Mouse (Mus musculus): Measurements from ENCODE around the gene Hdac7.

Gene Hdac7

DNA sequence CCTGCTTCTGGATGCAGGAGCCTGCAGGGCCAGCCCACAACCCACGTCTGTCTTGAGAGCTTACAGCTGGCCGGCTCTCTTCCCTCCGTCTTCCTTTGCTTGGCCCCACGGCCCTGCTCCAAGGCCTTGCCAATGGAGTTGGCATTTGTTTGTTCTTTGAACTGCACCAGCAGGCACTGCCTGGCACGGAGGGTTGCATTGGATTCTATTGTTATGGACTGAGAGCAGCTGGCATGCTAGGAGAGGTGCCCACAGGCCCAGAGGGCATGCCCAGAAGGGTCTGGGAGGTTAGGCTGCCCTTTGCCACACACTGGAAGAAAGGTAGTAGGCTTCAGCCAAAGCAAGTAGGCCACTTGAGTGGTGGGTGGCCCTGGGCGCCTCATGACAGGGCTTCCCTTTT lies 55.5 kb downstream of the Hdac7 start:
- DNase-seq (ENCODE audit: low spot score) = no peak

- DNase-seq (ENCODE audit: low spot score) = no peak
These were observed 56.3 kb downstream of the Hdac7 start for GRCm38 (mm10) chr15:97787799-97788667.

DNA sequence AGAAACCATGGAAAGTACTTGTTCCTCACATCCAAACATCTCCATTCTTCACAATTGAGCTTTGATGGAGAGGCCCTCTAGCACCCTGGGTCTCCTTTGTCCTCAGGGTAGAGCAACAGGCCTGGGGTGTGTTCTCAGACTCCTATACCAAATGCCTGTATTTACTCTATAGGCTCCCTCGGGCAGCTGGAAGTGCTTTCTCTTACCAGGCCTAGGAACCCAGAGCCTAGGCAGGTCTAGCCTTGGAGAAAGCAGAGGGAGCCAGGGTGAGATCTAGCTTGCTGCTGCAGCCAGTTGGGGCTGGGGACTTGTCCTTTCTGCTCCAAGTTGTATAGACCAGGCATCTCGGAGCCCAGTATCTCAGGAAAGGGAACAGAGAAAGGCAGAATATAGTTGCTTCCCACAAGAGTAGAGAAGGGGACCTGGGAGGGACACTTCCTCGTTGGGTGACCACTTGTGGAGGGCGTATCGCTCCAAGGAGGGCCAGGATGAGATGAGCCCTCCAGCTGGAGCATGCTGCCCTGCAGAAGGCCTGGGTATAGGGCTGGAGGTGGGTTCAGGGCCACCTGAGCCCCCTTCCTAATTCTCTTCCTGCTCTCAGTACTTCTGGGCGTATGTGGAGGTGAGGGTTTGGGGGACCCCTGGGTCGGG lies 57.0 kb downstream of the Hdac7 start:
- DNase-seq (ENCODE audit: low spot score) = no peak

DNA sequence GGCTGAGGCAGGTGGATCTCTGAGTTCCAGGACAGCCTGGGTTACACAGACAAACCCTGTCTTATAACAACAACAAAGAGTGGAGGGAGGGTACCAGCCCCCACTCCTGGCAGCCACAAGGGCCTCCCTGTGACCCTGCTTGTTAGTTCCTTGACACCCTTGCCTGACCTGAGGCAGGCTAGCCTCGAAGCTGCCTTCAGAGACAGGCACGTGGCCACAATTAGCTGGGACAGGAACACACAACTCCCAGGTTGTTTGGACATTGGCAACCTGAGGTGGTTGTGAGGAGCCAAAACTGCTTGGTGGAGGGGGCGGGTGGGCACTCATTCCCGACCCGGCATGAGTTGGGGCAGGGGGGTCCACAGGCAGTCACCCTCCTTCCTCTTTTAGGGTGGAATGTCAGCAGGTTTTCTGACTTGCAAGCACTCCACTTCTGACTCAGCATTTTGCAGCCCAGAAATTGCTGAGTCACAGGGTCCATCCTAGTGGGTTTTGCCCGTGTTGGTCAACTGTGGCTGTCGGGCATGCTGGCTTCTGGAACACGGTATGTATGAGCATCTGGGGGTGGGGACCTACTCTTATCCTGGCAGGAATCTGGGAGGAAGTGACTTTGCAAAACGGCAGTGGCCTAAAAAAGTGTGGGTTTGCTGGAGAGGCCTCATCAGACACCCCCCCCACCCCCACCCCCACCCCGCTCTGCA lies 57.7 kb downstream of the Hdac7 start:
- no peak for DNase-seq (ENCODE audit: low spot score)

- DNase-seq (ENCODE audit: low spot score) = no peak
These were observed 58.4 kb downstream of the Hdac7 start for GRCm38 (mm10) chr15:97785731-97786411.

GRCm38 (mm10) chr15:97784561-97785161 lies 59.6 kb downstream of the Hdac7 start:
- DNase-seq (ENCODE audit: low spot score) = no peak

- DNase-seq (ENCODE audit: low spot score) = peak; percentile 90
These were observed 60.2 kb downstream of the Hdac7 start for GRCm38 (mm10) chr15:97784092-97784559.

GRCm38 (mm10) chr15:97782749-97783105 lies 61.6 kb downstream of the Hdac7 start:
- DNase-seq (ENCODE audit: low spot score) = peak; percentile 81

DNA sequence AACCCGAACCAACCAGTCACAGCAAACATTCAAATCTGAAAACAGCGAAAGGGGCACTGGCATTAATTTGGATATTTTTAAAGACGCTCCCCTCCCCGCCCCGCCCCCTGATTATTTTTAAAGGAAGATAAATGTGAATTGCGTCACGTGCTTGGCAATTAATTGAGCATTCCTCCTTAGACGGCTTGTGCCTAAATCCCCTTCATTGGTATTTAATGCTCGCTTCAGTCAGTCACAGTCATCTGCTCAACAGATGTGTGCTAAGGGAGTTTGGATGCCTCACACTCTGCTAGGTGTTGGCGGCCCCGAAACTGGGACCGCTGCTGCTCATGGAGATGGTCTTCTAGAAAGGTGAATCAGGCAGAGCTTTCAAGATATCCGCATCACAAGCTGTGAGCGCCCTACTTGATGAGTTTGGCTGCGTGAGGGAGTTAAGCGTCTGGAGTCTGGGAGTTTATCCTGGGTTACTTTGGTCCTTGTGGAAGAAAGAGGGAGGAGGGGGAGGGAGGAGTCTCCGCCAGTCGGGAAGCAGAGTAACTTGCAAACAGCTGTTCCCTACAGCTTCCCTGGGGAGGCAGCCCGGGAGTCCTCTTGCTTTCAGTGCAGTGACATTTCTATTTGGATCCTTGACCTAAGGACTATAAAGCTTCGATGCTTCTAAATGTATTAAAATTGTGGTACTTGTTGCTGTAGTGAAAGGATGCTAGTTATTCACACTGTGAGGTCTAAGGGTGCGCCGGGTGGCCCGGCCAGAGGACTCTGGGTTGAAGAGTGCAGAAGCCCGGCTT lies 62.1 kb downstream of the Hdac7 start:
- no peak for DNase-seq (ENCODE audit: low spot score)

- DNase-seq (ENCODE audit: low spot score) = no peak
These were observed 63.7 kb downstream of the Hdac7 start for GRCm38 (mm10) chr15:97780611-97781031.

DNA sequence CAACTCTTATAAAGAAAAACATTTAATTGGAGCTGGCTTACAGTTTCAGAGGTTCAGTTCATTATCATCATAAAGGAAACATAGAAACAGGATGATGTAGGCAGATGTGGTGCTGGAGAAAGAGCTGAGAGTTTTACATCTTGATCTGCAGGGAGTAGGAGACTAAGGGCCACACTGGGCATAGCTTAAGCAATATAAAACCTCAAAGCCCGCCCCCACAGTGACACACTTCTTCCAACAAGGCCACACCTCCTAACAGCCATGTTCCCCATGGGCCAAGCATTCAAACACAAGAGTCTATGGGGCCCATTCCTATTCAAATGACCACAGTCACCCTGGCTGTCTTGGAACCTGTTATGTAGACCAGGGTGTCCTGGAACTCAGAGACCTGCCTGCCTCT lies 64.7 kb downstream of the Hdac7 start:
- DNase-seq (ENCODE audit: low spot score) = no peak

GRCm38 (mm10) chr15:97778311-97779098 lies 65.8 kb downstream of the Hdac7 start, which contains the start of gene Slc48a1:
Gene Slc48a1, plus strand, starts transcription at chr15:97778520.
- no peak for DNase-seq (ENCODE audit: low spot score)

DNA sequence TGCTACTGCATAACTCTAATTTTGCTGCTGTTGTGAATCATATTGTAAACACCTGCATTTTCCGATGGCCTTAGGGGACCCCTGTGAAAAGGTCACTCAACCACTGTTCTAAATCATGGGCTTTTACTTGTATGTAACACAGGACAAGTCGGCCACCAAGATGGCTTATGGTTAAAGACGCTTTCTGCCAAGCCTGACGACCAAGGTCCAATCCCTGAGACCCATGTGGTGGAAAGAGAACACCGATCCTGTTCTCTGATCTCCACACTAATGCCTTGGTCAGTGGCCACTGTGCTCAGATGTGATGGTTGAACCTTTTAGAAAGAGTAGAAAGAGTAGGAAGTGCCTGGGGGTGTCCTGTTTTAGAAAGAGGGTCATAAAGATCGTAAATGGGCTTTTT lies 67.4 kb downstream of the Hdac7 start:
- no peak for DNase-seq (ENCODE audit: low spot score)

DNA sequence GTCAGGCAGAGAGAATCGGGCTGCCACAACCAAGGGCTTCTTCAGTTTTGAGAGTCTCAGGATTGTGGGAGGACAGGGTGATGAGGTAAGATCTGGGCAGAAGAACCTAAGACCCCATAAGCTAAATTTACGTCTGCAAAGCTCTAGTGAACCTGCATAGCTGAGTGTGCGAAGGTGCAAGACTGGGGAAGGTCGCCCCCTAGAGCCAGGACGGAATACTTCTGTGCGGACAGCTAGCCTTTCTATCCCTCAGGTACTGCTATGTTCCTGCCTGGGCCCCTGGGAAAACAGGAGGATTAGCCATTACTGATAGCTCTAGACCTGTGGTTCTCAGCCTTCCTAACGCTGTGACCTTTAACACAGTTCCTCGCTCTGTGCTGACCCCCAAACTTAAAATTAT lies 67.8 kb downstream of the Hdac7 start:
- peak; percentile 80 for DNase-seq (ENCODE audit: low spot score)

DNA sequence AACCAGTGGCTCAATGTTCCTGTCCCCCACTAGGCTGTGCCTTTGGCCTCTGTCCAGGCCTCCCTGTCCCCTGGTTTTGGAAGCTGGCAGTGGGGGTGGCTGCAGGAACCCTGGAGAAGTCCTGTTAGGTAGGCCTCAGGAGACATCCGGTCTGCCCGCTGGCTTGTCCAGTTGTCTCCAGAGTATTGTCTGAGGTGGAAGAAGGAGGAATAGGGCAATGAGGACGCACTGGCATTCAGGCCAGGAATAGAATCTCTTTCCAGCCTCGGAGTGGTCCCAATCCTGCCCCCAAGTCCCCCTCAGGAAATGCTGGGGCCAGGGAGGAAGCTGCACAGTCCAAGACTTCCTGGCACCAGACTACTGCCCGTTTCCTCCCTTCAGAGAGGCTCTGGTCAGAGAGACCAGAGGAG lies 70.3 kb downstream of the Hdac7 start:
- no peak for DNase-seq (ENCODE audit: low spot score)

- peak; percentile 67 for DNase-seq (ENCODE audit: low spot score)
These were observed 71.2 kb downstream of the Hdac7 start for GRCm38 (mm10) chr15:97773108-97773507.

- DNase-seq (ENCODE audit: low spot score) = no peak
These were observed 74.0 kb downstream of the Hdac7 start for GRCm38 (mm10) chr15:97770280-97770679.

- no peak for DNase-seq (ENCODE audit: low spot score)
These were observed 76.1 kb downstream of the Hdac7 start for GRCm38 (mm10) chr15:97768192-97768591.

DNA sequence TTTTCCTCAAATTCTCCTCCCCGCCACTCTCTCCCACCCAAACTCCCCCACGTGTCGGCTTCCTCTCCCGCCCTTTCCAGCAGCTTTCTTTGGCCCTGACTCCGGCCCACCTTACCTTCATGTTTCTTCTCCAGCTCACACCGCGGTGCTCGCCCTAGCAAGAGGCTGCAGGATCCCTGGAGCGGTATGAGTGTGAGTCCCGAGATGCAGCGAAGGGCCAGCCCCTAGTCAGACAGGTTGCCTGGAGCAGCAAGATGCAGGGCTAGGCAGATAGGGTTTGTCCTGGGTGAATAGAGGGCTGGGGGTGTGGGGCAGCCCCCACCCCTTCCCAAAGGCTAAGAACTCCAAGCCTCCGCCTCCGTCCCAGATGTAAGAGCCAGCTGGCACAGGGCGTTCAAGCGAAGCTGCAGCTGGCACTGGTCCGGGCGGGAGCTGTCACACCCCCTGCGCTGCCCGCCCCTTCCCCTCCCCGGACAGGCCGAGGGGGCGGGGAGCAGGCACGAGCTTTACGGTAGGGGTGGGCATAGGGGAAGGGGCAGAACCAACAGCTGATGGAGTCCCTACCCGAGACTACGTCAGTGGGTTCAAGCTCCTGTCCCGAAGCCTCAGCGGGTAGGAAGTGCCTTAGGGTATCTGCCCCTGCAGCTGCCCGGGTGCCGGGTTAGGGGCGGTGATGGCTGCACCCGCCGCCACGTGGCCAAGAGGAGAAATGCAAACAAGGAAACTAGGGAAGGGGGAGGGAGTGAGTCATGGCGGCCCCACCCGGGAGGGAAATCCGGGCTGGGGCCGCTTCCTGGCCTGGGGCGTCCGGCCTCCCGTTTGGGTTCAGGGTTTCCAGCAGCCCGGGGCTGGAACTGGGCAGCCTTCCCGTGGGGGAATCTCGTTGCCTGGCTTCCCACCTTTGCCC lies 76.8 kb downstream of the Hdac7 start, which contains the start of gene Rapgef3:
Gene Rapgef3, minus strand, starts transcription at position 693 of the 907 bp plus-strand sequence.
- peak; percentile 73 for DNase-seq (ENCODE audit: low spot score)
